Comparison of ENCODE assay signal across 17 mouse cellular contexts in the genomic region with DNA sequence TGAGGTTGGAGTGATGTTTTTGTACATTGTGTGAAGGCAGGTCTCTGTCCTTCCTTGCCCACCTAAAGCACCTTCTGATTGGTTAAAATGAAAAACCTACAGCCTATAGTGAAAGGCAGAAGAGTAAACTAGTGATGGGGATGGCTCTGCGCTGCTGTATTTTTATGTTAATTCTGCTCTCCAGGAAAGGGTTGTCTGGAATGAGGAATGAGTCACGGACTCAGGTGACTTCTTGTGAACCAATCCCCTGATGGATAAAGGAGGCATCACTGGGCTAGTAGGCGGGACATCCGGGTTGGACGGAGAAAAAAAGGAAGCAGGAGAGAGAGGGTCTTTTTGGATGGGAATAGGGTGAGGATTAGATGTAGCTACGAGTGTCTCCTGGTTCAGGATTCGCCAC. TPM values are rescaled to one million over a fixed set of nuclear protein-coding genes. Genes with fewer than 3 reads are reported as not detected.
DNase-seq lines count a peak whose midpoint lies in the region.
"Had no signal": no experiment of that assay in that cellular context is flagged by ENCODE, and none has a peak within 500 bp of the region (broad histone marks: within the 10 kb centered on the region; RNA-seq: fewer than 3 reads in every experiment).

No protein-coding gene starts in this region.

- peak; percentile 81 for DNase-seq in ES-CJ7 (ENCODE audit: low read depth, low spot score)
- peak; percentile 70 for DNase-seq in WW6 (ENCODE audit: low read depth, low spot score)
- no peak for DNase-seq in cerebellum, adult 9-10 months
- no peak for DNase-seq in left cerebral cortex, adult 18-20 months (ENCODE audit: low spot score in 2 of 2)
- no peak for DNase-seq in left cerebral cortex, adult 9 months (ENCODE audit: low spot score in 2 of 2)
- DNase-seq: adrenal gland, adult 8-10 months; adrenal gland, postnatal 14 days; adrenal gland, postnatal 36 days; cerebellum, adult 11-12 months; cerebellum, adult 2 months; cerebellum, adult 9-11 months; cerebellum, postnatal 14 days; cerebellum, postnatal 36 days; embryo, embryonic 11 days had no signal

RNA-seq across cellular contexts. Expression of gene Myog, which starts 19.8 kb away (rescaled TPM):
- total RNA-seq in left cerebral cortex, adult 18-20 months (2021) = not detected
- total RNA-seq: adrenal gland, adult 18-20 months; adrenal gland, adult 8-10 months; adrenal gland, postnatal 14 days; adrenal gland, postnatal 36 days; common myeloid progenitor, adult 5-6 weeks; MEL had no signal

RNA-seq across cellular contexts. Expression of gene Adora1, which starts 34.8 kb away (rescaled TPM):
- total RNA-seq in left cerebral cortex, adult 18-20 months (2021) = 100 to 1,000 TPM; 167 to 172 TPM
- total RNA-seq: common myeloid progenitor, adult 5-6 weeks; MEL had no signal

Comparison
In these comparisons a context has a peak if more than half of its experiments do, and no peak if none do; other contexts are left out.
1. DNase-seq: peak in ES-CJ7 (single experiment) and WW6 (single experiment); none in cerebellum, adult 9-10 months (single experiment), left cerebral cortex, adult 18-20 months (0 of 2) and left cerebral cortex, adult 9 months (0 of 2).